Mouse (Mus musculus): ENCODE measurements around the gene Ascc3. TPM values are rescaled to one million over a fixed set of nuclear protein-coding genes. Genes with fewer than 3 reads are reported as not detected.

Ascc3 gene
- polyA plus RNA-seq, 1 experiment from 2014 or later, result 20.4 TPM

DNA sequence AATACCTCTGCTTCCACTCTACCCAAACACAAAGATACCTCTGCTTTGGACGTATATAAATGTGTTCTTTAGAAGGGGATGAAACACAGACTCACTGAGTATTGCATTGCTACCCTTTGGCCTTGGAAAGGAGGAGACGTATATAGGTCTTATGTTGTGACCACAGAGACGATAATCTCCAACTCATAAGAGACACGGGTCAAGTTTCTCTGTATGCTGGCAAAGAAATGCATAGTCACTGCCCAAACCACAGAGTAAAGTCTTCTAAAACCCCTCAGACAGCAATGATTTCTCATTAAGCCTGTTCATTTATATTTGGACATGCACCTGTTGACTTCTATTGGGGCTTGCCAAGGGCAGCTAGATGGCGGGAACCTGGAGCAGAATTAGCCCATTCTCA lies 284.5 kb downstream of the Ascc3 start:
- Histone ChIP-seq H3K27ac (ENCODE audit: low read depth, low read length) (no peak overlapping the region), H3K27me3 (ENCODE audit: control insufficient read depth, insufficient read depth, low read length) (no peaks in the 10 kb centered on the region), H3K9me3 (ENCODE audit: control insufficient read depth, low read length) (no peaks in the 10 kb centered on the region), H3K4me3 (ENCODE audit: low read depth, low read length) (no peak overlapping the region), H3K9ac (ENCODE audit: low read length) (no peak overlapping the region), H3K4me1 (ENCODE audit: control insufficient read depth, insufficient read depth, low read length) (no peaks in the 10 kb centered on the region), H3K36me3 (ENCODE audit: control insufficient read depth, insufficient read depth, low read length) (no peaks in the 10 kb centered on the region), H3K4me2 (ENCODE audit: low read depth) (no peak overlapping the region)
- 91% methylated on average over 5 of the region's 5 CpGs for WGBS
- no peak for ATAC-seq (ENCODE audit: insufficient read depth, low FRiP score, low TSS enrichment)
- DNase-seq (ENCODE audit: low spot score), result no peak

DNA sequence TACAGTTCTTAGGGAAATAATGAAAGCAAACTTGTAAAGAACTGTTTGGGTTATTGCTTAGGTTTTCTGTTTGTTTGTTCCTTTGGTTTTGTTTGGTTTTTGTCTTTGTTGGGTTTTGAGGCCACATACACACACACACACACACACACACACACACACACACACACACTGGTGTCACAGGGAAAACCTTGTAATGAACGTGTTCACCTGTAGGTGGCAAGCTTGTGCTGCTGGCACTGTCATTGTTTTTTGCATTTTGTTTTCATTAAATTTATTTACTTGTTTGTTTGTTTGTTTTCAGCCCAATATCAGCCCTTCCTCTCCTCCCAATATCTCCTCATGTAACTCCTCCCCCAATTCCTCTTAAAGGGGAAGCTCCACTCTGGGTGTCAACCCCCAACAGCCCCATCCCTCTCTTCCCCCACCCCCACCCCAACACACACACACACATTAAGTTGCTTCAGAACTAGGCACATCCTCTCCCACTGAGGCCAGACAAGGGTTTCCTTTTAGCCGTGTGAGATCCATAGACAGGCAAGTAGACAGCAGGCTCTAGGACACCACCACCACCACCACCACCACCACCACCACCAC lies 289.1 kb downstream of the Ascc3 start:
- ATAC-seq (ENCODE audit: insufficient read depth, low FRiP score, low TSS enrichment) (peak; percentile 12; the same call in 1 of the 2 replicates), DNase-seq (ENCODE audit: low spot score) (no peak)
- Histone ChIP-seq H3K27me3 (ENCODE audit: control insufficient read depth, insufficient read depth, low read length) (no peaks in the 10 kb centered on the region), H3K4me2 (ENCODE audit: low read depth) (no peak overlapping the region), H3K9me3 (ENCODE audit: control insufficient read depth, low read length) (no peaks in the 10 kb centered on the region), H3K36me3 (ENCODE audit: control insufficient read depth, insufficient read depth, low read length) (no peaks in the 10 kb centered on the region), H3K27ac (ENCODE audit: low read depth, low read length) (no peak overlapping the region), H3K4me1 (ENCODE audit: control insufficient read depth, insufficient read depth, low read length) (no peaks in the 10 kb centered on the region), H3K9ac (ENCODE audit: low read length) (no peak overlapping the region), H3K4me3 (ENCODE audit: low read depth, low read length) (no peak overlapping the region)
- 8% methylated on average over 2 of the region's 2 CpGs for WGBS

DNA sequence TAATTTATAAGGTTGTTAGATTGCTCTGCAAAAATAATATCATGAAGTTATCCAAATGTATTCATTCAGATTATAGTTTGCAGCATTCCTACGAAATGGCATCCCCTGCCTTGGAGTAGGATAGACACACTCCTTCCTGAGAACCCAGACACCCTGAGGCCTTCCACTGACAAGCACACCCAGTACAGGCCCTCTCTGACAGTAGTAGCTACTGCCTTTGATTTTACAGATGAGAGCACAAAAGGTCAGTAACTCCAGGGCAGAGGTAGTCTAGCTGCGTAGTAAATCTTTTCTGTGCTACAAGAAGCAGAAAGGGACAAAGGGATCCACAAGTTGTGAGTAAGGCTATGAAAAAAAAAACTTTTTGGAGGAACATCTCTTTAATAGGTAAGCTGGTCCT lies 289.9 kb downstream of the Ascc3 start:
- Histone ChIP-seq H3K4me1 (ENCODE audit: control insufficient read depth, insufficient read depth, low read length) (no peaks in the 10 kb centered on the region), H3K4me2 (ENCODE audit: low read depth) (no peak overlapping the region), H3K36me3 (ENCODE audit: control insufficient read depth, insufficient read depth, low read length) (no peaks in the 10 kb centered on the region), H3K4me3 (ENCODE audit: low read depth, low read length) (no peak overlapping the region), H3K27ac (ENCODE audit: low read depth, low read length) (no peak overlapping the region), H3K9ac (ENCODE audit: low read length) (no peak overlapping the region), H3K27me3 (ENCODE audit: control insufficient read depth, insufficient read depth, low read length) (no peaks in the 10 kb centered on the region), H3K9me3 (ENCODE audit: control insufficient read depth, low read length) (no peaks in the 10 kb centered on the region)
- 60% methylated on average over 2 of the region's 2 CpGs for WGBS
- DNase-seq (ENCODE audit: low spot score) (no peak), ATAC-seq (ENCODE audit: insufficient read depth, low FRiP score, low TSS enrichment) (no peak)

DNA sequence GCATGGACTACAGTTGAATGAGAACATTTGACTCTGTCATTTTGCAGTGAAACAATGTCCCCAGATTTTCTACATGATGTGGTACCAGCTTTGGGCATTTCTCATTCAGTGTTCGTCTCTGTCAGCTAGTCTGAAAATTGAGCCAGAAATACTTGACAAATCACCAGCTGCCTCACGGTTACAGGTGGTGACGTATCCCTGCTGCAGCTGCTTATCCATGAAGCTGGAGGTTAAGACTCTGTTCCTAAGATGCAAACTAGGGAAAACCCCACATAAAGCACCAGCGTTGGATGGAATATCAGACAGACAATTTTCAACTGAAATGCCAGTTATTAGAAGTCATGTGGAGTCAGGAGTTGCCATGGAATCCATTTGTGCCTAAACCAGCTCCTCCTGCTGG lies 293.8 kb downstream of the Ascc3 start:
- H3K4me3 ChIP-seq (ENCODE audit: low read depth, low read length), result no peak overlapping the region
- peaks cover 23% of the 10 kb centered on the region for H3K27me3 ChIP-seq (ENCODE audit: control insufficient read depth, insufficient read depth, low read length)
- no peaks in the 10 kb centered on the region for H3K4me1 ChIP-seq (ENCODE audit: control insufficient read depth, insufficient read depth, low read length)
- ATAC-seq (ENCODE audit: insufficient read depth, low FRiP score, low TSS enrichment), result no peak
- H3K36me3 ChIP-seq (ENCODE audit: control insufficient read depth, insufficient read depth, low read length), result no peaks in the 10 kb centered on the region
- no peak overlapping the region for H3K27ac ChIP-seq (ENCODE audit: low read depth, low read length)
- no peaks in the 10 kb centered on the region for H3K9me3 ChIP-seq (ENCODE audit: control insufficient read depth, low read length)
- H3K9ac ChIP-seq (ENCODE audit: low read length), result no peak overlapping the region
- no peak for DNase-seq (ENCODE audit: low spot score)
- H3K4me2 ChIP-seq (ENCODE audit: low read depth), result no peak overlapping the region
- 65% methylated on average over 4 of the region's 4 CpGs for WGBS

DNA sequence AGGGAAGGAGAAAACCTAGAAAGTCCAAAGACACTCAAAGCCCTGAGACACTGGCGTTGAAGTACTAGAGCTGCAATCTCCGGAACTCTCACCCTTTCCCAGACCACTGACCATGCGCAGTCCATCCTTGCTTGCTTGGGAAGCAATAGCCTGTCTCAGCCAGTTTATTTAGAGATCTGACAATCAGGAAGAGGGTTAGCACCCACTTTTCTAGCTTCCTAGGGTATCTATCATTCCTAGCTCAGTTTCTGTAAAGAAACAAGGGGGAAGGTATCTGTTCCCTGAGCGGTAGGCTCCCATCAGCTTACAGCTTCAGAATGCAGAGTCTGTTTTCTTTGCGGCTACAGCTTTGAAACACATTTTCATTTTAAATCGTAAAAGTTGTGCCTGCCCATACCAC lies 298.2 kb downstream of the Ascc3 start:
- Histone ChIP-seq H3K4me3 (ENCODE audit: low read depth, low read length) (no peak overlapping the region), H3K27ac (ENCODE audit: low read depth, low read length) (no peak overlapping the region), H3K4me2 (ENCODE audit: low read depth) (no peak overlapping the region), H3K36me3 (ENCODE audit: control insufficient read depth, insufficient read depth, low read length) (no peaks in the 10 kb centered on the region), H3K27me3 (ENCODE audit: control insufficient read depth, insufficient read depth, low read length) (peaks cover 64% of the 10 kb centered on the region), H3K4me1 (ENCODE audit: control insufficient read depth, insufficient read depth, low read length) (peaks cover 8% of the 10 kb centered on the region), H3K9me3 (ENCODE audit: control insufficient read depth, low read length) (no peaks in the 10 kb centered on the region), H3K9ac (ENCODE audit: low read length) (no peak overlapping the region)
- DNase-seq (ENCODE audit: low spot score), result no peak
- ATAC-seq (ENCODE audit: insufficient read depth, low FRiP score, low TSS enrichment), result no peak
- WGBS, result 9% methylated on average over 6 of the region's 6 CpGs

DNA sequence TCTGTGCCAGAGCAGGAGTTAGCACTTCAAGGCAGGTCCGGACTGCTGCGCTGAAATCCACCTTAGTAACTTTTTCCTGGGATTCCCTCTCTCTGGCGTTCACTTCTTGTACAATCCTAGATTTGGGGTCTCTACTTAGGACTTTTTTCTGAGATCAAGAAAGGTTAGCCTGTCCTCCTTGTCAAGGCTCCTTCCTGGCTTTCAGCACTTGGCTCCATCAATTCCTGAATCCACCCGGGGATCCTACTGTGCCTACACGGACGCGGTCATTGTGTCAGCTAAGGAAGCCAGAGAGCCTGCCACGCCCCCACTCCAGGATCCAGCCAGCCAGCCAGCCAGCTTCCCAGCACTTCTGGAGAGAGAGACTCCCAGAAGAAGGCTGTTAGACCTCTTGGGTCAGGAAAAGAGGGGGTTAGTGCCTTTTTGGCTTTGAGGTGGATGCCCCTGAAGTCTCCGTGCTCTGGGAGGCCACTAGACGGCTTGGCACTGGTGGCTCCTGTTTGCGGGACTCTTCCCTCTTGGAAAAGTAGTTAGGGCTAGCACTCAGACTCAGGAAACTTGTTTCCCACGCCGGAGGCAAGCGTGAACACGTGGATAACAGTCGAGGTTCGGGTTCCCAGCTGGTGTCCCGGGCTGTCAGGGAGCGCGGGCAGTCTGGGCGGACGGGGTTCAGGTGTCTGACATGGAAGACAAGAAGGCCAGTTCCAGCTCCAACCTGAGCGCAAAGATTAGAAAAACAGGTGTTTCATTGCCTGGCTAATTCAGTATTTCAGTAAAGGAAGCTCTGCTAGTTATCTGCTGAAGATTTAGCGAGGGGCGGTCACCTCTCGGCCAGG lies 299.6 kb downstream of the Ascc3 start:
- ATAC-seq (ENCODE audit: insufficient read depth, low FRiP score, low TSS enrichment) (no peak), DNase-seq (ENCODE audit: low spot score) (peak; percentile 40)
- no peaks in the 10 kb centered on the region for H3K36me3 ChIP-seq (ENCODE audit: control insufficient read depth, insufficient read depth, low read length)
- under 1% methylated on average over 26 of the region's 26 CpGs for WGBS
- peaks cover 78% of the 10 kb centered on the region for H3K27me3 ChIP-seq (ENCODE audit: control insufficient read depth, insufficient read depth, low read length)
- H3K9ac ChIP-seq (ENCODE audit: low read length), result no peak overlapping the region
- H3K9me3 ChIP-seq (ENCODE audit: control insufficient read depth, low read length), result no peaks in the 10 kb centered on the region
- H3K4me1 ChIP-seq (ENCODE audit: control insufficient read depth, insufficient read depth, low read length), result peaks cover 8% of the 10 kb centered on the region
- H3K4me3 ChIP-seq (ENCODE audit: low read depth, low read length), result no peak overlapping the region
- H3K4me2 ChIP-seq (ENCODE audit: low read depth), result peak overlapping the region; percentile 14; the same call in 1 of the 2 replicates
- no peak overlapping the region for H3K27ac ChIP-seq (ENCODE audit: low read depth, low read length)

DNA sequence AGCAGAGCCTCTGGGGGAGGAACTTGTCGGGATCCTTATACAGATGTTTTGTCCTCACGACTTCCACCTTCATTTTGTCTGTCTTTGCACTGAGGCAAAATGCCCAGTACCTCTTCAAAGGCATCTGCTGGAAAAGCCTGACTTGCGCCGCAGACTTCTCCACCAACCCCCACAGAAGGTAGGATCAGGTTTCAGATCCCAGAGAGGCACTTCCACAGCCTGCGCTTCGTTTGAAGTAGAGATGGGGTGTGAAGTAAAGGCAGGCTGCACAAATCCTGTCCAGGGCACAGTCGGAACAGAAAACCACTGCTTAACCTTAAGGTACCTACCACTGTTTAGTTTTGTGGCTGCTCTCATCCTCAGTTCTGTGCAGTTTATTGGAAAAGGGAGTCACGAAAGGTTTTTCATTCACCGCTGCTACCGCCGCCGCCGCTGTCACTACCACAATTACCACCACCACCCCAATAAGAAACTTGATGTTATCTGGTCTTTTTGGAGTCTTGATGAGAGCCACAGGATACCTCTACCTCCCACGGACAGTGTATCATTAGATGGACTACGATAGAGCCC lies 300.4 kb downstream of the Ascc3 start:
- H3K4me2 ChIP-seq (ENCODE audit: low read depth), result no peak overlapping the region; the same call in 1 of the 2 replicates
- H3K27me3 ChIP-seq (ENCODE audit: control insufficient read depth, insufficient read depth, low read length), result peaks cover 85% of the 10 kb centered on the region
- no peak for ATAC-seq (ENCODE audit: insufficient read depth, low FRiP score, low TSS enrichment)

DNA sequence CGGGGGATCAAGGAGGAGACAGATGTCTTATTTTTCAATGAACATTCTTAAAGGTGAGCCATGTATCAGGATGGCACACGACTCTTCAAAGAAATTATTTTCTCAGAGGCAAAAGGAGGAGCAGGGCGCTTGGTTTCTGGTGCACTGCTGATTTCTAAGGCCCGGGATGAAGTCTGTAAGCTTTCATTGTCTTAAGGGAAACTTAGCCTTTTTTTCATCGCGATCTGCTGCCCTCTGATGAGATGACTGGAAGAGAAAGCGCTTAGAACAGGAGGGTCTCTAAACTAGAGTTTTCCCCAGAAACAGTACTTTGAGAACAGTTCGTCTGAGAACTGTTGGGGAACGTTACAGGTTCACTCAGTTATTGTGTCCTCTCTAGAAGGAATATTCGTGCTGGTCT lies 301.1 kb downstream of the Ascc3 start:
- DNase-seq (ENCODE audit: low spot score), result no peak
- H3K9me3 ChIP-seq (ENCODE audit: control insufficient read depth, low read length), result no peaks in the 10 kb centered on the region
- no peak overlapping the region for H3K27ac ChIP-seq (ENCODE audit: low read depth, low read length)
- no peaks in the 10 kb centered on the region for H3K36me3 ChIP-seq (ENCODE audit: control insufficient read depth, insufficient read depth, low read length)
- no peak overlapping the region for H3K9ac ChIP-seq (ENCODE audit: low read length)
- H3K4me1 ChIP-seq (ENCODE audit: control insufficient read depth, insufficient read depth, low read length), result peaks cover 8% of the 10 kb centered on the region
- no peak overlapping the region for H3K4me3 ChIP-seq (ENCODE audit: low read depth, low read length)
- H3K4me2 ChIP-seq (ENCODE audit: low read depth), result peak overlapping the region; percentile 77; the same call in 1 of the 2 replicates
- peaks cover 91% of the 10 kb centered on the region for H3K27me3 ChIP-seq (ENCODE audit: control insufficient read depth, insufficient read depth, low read length)
- WGBS, result 1% methylated on average over 10 of the region's 10 CpGs
- no peak for ATAC-seq (ENCODE audit: insufficient read depth, low FRiP score, low TSS enrichment)

More for the DNA sequence above, 300.4 kb downstream of the Ascc3 start:
- Histone ChIP-seq H3K4me1 (ENCODE audit: control insufficient read depth, insufficient read depth, low read length) (peaks cover 8% of the 10 kb centered on the region), H3K36me3 (ENCODE audit: control insufficient read depth, insufficient read depth, low read length) (no peaks in the 10 kb centered on the region), H3K27ac (ENCODE audit: low read depth, low read length) (no peak overlapping the region), H3K9me3 (ENCODE audit: control insufficient read depth, low read length) (no peaks in the 10 kb centered on the region), H3K9ac (ENCODE audit: low read length) (no peak overlapping the region), H3K4me3 (ENCODE audit: low read depth, low read length) (no peak overlapping the region)
- DNase-seq (ENCODE audit: low spot score), result peak; percentile 63
- 0% methylated on average over 15 of the region's 15 CpGs for WGBS
